Comparison of ENCODE assay signal across 20 mouse cellular contexts in genomic region chr9:34881750-34882149, GRCm38 (mm10).
DNase-seq lines count a peak whose midpoint lies in the region; ATAC-seq and TF ChIP-seq lines count a peak whose summit lies in the region.
"Had no signal": no experiment of that assay in that cellular context is flagged by ENCODE, and none has a peak within 500 bp of the region (broad histone marks: within the 10 kb centered on the region; RNA-seq: fewer than 3 reads in every experiment).

No protein-coding gene starts in this region.

- H3K9me3 ChIP-seq in hindbrain, embryonic 10.5 days: no peaks in the 10 kb centered on the region
- H3K9me3 ChIP-seq in hindbrain, embryonic 14.5 days (ENCODE audit: control insufficient read depth, low read length): no peaks in the 10 kb centered on the region
- no peaks in the 10 kb centered on the region for H3K9me3 ChIP-seq in midbrain, postnatal 0 days (ENCODE audit: low read length)
- H3K9me3 ChIP-seq in midbrain, embryonic 13.5 days: no peaks in the 10 kb centered on the region
- H3K9me3 ChIP-seq in lung, postnatal 0 days (ENCODE audit: low read length): no peaks in the 10 kb centered on the region
- no peaks in the 10 kb centered on the region for H3K9me3 ChIP-seq in neural tube, embryonic 11.5 days (ENCODE audit: control insufficient read depth, low read length)
- no peaks in the 10 kb centered on the region for H3K9me3 ChIP-seq in kidney, embryonic 15.5 days (replicated peaks)
- H3K9me3 ChIP-seq: embryonic facial prominence, embryonic 12.5 days; heart, embryonic 15.5 days; limb, embryonic 10.5 days; lung, embryonic 15.5 days had no signal

- no peak overlapping the region for H3K9ac ChIP-seq in hindbrain, embryonic 14.5 days
- H3K9ac ChIP-seq in midbrain, postnatal 0 days (replicated peaks; ENCODE audit: low read length, poor library complexity, severe bottlenecking): no peak overlapping the region
- H3K9ac ChIP-seq in midbrain, embryonic 13.5 days (replicated peaks): no peak overlapping the region
- H3K9ac ChIP-seq in lung, postnatal 0 days (replicated peaks; ENCODE audit: low read depth): no peak overlapping the region
- H3K9ac ChIP-seq in neural tube, embryonic 11.5 days (ENCODE audit: low read length): no peak overlapping the region
- no peak overlapping the region for H3K9ac ChIP-seq in kidney, embryonic 15.5 days
- H3K9ac ChIP-seq: embryonic facial prominence, embryonic 12.5 days; forebrain, postnatal 0 days; heart, embryonic 15.5 days; lung, embryonic 15.5 days had no signal

- 21% methylated on average over 5 of the region's 5 CpGs for WGBS in hindbrain, embryonic 10.5 days
- WGBS in hindbrain, embryonic 14.5 days: 13% methylated on average over 5 of the region's 5 CpGs
- WGBS in midbrain, postnatal 0 days: 27% methylated on average over 5 of the region's 5 CpGs
- WGBS in midbrain, embryonic 13.5 days: 32% methylated on average over 5 of the region's 5 CpGs
- 0% methylated on average over 5 of the region's 5 CpGs for WGBS in lung, postnatal 0 days
- WGBS in neural tube, embryonic 11.5 days: 14% methylated on average over 5 of the region's 5 CpGs
- 10% methylated on average over 5 of the region's 5 CpGs for WGBS in kidney, embryonic 15.5 days

- TF ChIP-seq EP300 in lung, postnatal 0 days (IDR thresholded peaks at IDR 0.05): no peak

- peak overlapping the region; percentile 68 for H3K27ac ChIP-seq in hindbrain, embryonic 10.5 days
- H3K27ac ChIP-seq in hindbrain, embryonic 14.5 days: no peak overlapping the region
- no peak overlapping the region for H3K27ac ChIP-seq in midbrain, postnatal 0 days (ENCODE audit: low read depth, low read length)
- no peak overlapping the region for H3K27ac ChIP-seq in midbrain, embryonic 13.5 days
- no peak overlapping the region for H3K27ac ChIP-seq in lung, postnatal 0 days (ENCODE audit: low read length)
- H3K27ac ChIP-seq in neural tube, embryonic 11.5 days (ENCODE audit: low read depth, low read length): no peak overlapping the region
- H3K27ac ChIP-seq in kidney, embryonic 15.5 days: no peak overlapping the region
- H3K27ac ChIP-seq: embryonic facial prominence, embryonic 12.5 days; gastrocnemius, adult 2 months; heart, adult 2 months; heart, embryonic 15.5 days; limb, embryonic 10.5 days; lung, embryonic 15.5 days had no signal

- H3K27me3 ChIP-seq in hindbrain, embryonic 10.5 days (ENCODE audit: insufficient read depth, poor library complexity, severe bottlenecking): peaks cover 22% of the 10 kb centered on the region
- 0 out of 2 replicates have a peak, but pooled peaks cover 3% of the 10 kb centered on the region for H3K27me3 ChIP-seq in hindbrain, embryonic 14.5 days (ENCODE audit: control insufficient read depth, insufficient read depth, low read length)
- H3K27me3 ChIP-seq in midbrain, postnatal 0 days (ENCODE audit: insufficient read depth, low read length): no peaks in the 10 kb centered on the region
- no peaks in the 10 kb centered on the region; the same call in 1 of the 2 replicates for H3K27me3 ChIP-seq in midbrain, embryonic 13.5 days
- H3K27me3 ChIP-seq in lung, postnatal 0 days (replicated peaks; ENCODE audit: insufficient read depth, low read length): no peaks in the 10 kb centered on the region
- no peaks in the 10 kb centered on the region for H3K27me3 ChIP-seq in neural tube, embryonic 11.5 days (ENCODE audit: control insufficient read depth, insufficient read depth, low read length)
- no peaks in the 10 kb centered on the region for H3K27me3 ChIP-seq in kidney, embryonic 15.5 days
- H3K27me3 ChIP-seq: embryonic facial prominence, embryonic 12.5 days; heart, embryonic 15.5 days; lung, embryonic 15.5 days had no signal

- peaks cover 25% of the 10 kb centered on the region for H3K4me1 ChIP-seq in hindbrain, embryonic 10.5 days (replicated peaks)
- peaks cover 6% of the 10 kb centered on the region; the same call in 1 of the 2 replicates for H3K4me1 ChIP-seq in hindbrain, embryonic 14.5 days (replicated peaks; ENCODE audit: control insufficient read depth, insufficient read depth, low read length)
- peaks cover 5% of the 10 kb centered on the region; the same call in 1 of the 2 replicates for H3K4me1 ChIP-seq in midbrain, postnatal 0 days (ENCODE audit: insufficient read depth, low read length)
- peaks cover 20% of the 10 kb centered on the region for H3K4me1 ChIP-seq in midbrain, embryonic 13.5 days (replicated peaks)
- no peaks in the 10 kb centered on the region for H3K4me1 ChIP-seq in lung, postnatal 0 days (ENCODE audit: insufficient read depth, low read depth, low read length)
- peaks cover 9% of the 10 kb centered on the region for H3K4me1 ChIP-seq in neural tube, embryonic 11.5 days (ENCODE audit: control insufficient read depth, insufficient read depth, low read length)
- H3K4me1 ChIP-seq in kidney, embryonic 15.5 days: no peaks in the 10 kb centered on the region
- H3K4me1 ChIP-seq: embryonic facial prominence, embryonic 12.5 days; heart, embryonic 15.5 days had no signal

- no peak for TF ChIP-seq CTCF in midbrain, postnatal 0 days (IDR thresholded peaks at IDR 0.05)
- TF ChIP-seq CTCF in lung, postnatal 0 days (IDR thresholded peaks at IDR 0.05): no peak

- no peak overlapping the region for H3K4me3 ChIP-seq in hindbrain, embryonic 10.5 days
- H3K4me3 ChIP-seq in hindbrain, embryonic 14.5 days (replicated peaks; ENCODE audit: low read length): no peak overlapping the region
- H3K4me3 ChIP-seq in midbrain, postnatal 0 days (ENCODE audit: low read depth, low read length): no peak overlapping the region
- no peak overlapping the region for H3K4me3 ChIP-seq in midbrain, embryonic 13.5 days (replicated peaks)
- no peak overlapping the region for H3K4me3 ChIP-seq in lung, postnatal 0 days (ENCODE audit: low read depth, low read length)
- no peak overlapping the region for H3K4me3 ChIP-seq in neural tube, embryonic 11.5 days (ENCODE audit: low read depth, low read length)
- no peak overlapping the region for H3K4me3 ChIP-seq in kidney, embryonic 15.5 days (replicated peaks)
- H3K4me3 ChIP-seq: embryonic facial prominence, embryonic 12.5 days; gastrocnemius, adult 2 months; heart, adult 2 months; heart, embryonic 15.5 days; limb, embryonic 10.5 days; lung, embryonic 15.5 days had no signal

- no peaks in the 10 kb centered on the region for H3K36me3 ChIP-seq in hindbrain, embryonic 10.5 days
- H3K36me3 ChIP-seq in hindbrain, embryonic 14.5 days (replicated peaks; ENCODE audit: control insufficient read depth, insufficient read depth): no peaks in the 10 kb centered on the region
- H3K36me3 ChIP-seq in midbrain, postnatal 0 days (ENCODE audit: insufficient read depth, low read length): no peaks in the 10 kb centered on the region
- no peaks in the 10 kb centered on the region for H3K36me3 ChIP-seq in midbrain, embryonic 13.5 days
- no peaks in the 10 kb centered on the region for H3K36me3 ChIP-seq in lung, postnatal 0 days (ENCODE audit: insufficient read depth, low read length)
- H3K36me3 ChIP-seq in neural tube, embryonic 11.5 days (ENCODE audit: control insufficient read depth, insufficient read depth, low read length): no peaks in the 10 kb centered on the region
- no peaks in the 10 kb centered on the region for H3K36me3 ChIP-seq in kidney, embryonic 15.5 days
- H3K36me3 ChIP-seq: embryonic facial prominence, embryonic 12.5 days; heart, embryonic 15.5 days; limb, embryonic 10.5 days; lung, embryonic 15.5 days had no signal

- H3K4me2 ChIP-seq in hindbrain, embryonic 14.5 days (replicated peaks): no peak overlapping the region
- no peak overlapping the region for H3K4me2 ChIP-seq in midbrain, postnatal 0 days (ENCODE audit: low read depth, low read length, poor library complexity, severe bottlenecking)
- H3K4me2 ChIP-seq in midbrain, embryonic 13.5 days (replicated peaks): no peak overlapping the region
- no peak overlapping the region for H3K4me2 ChIP-seq in lung, postnatal 0 days (replicated peaks; ENCODE audit: low read depth, low read length)
- H3K4me2 ChIP-seq in neural tube, embryonic 11.5 days (ENCODE audit: low read depth): no peak overlapping the region
- no peak overlapping the region for H3K4me2 ChIP-seq in kidney, embryonic 15.5 days
- H3K4me2 ChIP-seq: embryonic facial prominence, embryonic 12.5 days; heart, embryonic 15.5 days; liver, embryonic 11.5 days; lung, embryonic 15.5 days had no signal

- DNase-seq in hindbrain, embryonic 10.5 days (ENCODE audit: low spot score): peak; percentile 20
- DNase-seq in hindbrain, embryonic 14.5 days (ENCODE audit: low spot score): no peak
- peak; percentile 58 for DNase-seq in midbrain, postnatal 0 days (ENCODE audit: low spot score)
- DNase-seq in lung, postnatal 0 days (ENCODE audit: low spot score): peak; percentile 11
- DNase-seq in neural tube, embryonic 11.5 days (ENCODE audit: low spot score): peak; percentile 21
- no peak for DNase-seq in frontal cortex, adult 2 months (ENCODE audit: extremely low spot score in 1 of 2, low spot score in 1 of 2)
- DNase-seq: adrenal gland, postnatal 25 days; B cell, adult 2 months; forebrain, postnatal 0 days; gastrocnemius, adult 2 months; heart, adult 2 months; kidney, adult 2 months; thymus, postnatal 36 days had no signal

- ATAC-seq in hindbrain, embryonic 14.5 days (ENCODE audit: low FRiP score): no peak
- ATAC-seq in midbrain, postnatal 0 days (ENCODE audit: low FRiP score): no peak
- ATAC-seq in midbrain, embryonic 13.5 days: no peak
- peak; percentile 35; the same call in 1 of the 2 replicates for ATAC-seq in lung, postnatal 0 days
- ATAC-seq in neural tube, embryonic 11.5 days (ENCODE audit: insufficient read depth, low FRiP score, low TSS enrichment): no peak
- no peak for ATAC-seq in kidney, embryonic 15.5 days (replicated peaks; ENCODE audit: low FRiP score)
- ATAC-seq: forebrain, postnatal 0 days had no signal

Comparison
In these comparisons a context has a peak if more than half of its experiments do, and no peak if none do; other contexts are left out.
1. DNase-seq: peak in hindbrain, embryonic 10.5 days (single experiment), midbrain, postnatal 0 days (single experiment), lung, postnatal 0 days (single experiment) and neural tube, embryonic 11.5 days (single experiment); none in hindbrain, embryonic 14.5 days (single experiment) and frontal cortex, adult 2 months (0 of 2).